Mouse (Mus musculus) left cerebral cortex, adult 18-20 months (tissue): ENCODE measurements at regions not wholly inside any gene's neighbourhood (a gene's known extent, or its start where the extent isn't known, plus 50 kb on each side); places are given as distances from the start of the nearest gene placed in this dataset.

Experiments used
- DNase-seq, 2 experiments: peaks; one replicate each; pipeline ENCODE4 v3.0.0; 2021 to 2022; ENCODE audit warnings: low spot score in 2 of 2, mixed read lengths in 1 of 2

GRCm38 (mm10) chr4:82092296-82093230, 613.0 kb downstream of the Nfib start:
- DNase-seq, result peak in 1 of 2 experiments; percentile 26

- DNase-seq, result no peak
These were observed 615.9 kb downstream of the Nfib start for GRCm38 (mm10) chr4:82089657-82090056.

DNA sequence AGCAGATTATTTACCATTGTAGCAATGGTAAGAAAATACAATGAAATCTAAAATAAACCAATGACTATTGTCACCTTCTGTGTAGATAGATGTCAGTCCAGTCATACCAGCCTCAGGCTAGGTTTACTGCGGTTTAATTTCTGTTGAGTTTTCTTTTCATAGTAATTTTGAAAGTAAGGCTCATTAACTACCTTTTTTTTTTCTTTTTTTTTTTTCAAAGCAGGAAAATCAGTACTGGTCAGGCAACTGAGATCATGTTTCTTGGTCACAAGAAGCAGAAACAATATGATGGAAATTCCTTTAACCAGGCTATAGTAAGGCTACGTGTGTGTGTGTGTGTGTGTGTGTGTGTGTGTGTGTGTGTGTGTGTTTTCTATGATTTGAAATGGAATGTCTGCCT, 622.0 kb downstream of the Nfib start:
- no peak for DNase-seq

GRCm38 (mm10) chr4:82068050-82068449, 625.4 kb upstream of the Mpdz start:
- no peak for DNase-seq

DNA sequence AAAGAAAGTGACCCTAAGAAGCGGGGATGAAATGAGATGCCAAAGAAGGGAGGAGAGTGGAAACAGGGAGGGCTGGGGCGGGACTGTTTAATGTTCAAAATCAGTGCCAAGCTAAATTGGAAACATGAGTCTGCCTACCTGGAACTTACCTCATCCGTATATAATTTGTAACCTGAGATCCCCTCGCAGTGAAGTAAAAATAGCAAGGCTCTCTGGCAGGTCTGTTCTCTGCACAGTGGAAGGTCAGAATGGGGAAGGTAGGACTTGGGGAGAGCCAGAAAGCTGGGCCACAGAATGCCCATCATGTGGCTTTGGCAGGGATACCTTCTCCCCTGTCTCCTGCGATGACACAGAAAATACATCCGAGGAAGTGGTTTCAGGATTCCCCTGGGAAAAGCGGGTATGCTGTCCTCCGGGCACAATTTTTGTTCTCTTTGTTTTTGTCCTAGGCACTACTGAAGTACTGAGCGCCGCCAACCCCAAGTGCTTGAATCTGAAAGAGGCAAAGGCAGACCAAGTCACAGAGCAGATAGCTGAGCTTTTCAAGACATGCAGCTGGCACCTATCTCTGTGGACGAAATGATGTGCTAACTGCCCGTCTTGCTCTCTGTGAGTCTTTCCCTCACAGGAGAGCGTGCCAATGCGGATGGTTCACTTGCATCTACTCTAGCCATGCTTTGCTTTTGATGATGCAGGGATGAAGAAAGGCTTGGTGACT, 623.2 kb upstream of the Mpdz start:
- DNase-seq, result no peak

DNA sequence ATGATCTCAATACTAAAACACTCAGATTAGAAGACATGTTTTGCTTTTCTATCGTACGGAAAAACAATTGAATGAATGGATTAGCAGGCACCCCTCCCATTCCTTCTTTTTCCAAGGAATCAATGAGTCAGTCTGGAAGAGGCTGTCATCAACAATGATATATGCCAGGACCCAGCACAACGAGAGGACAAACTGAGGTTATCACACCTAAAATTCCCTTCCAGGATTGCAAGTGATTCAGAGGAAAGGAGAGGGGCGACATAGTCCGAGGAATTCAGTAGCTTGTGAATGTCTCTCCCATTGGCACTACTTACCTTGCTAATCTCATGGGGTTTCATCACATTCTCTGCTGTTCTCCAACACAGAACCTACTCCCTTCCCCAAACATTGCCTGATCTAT, 620.1 kb upstream of the Mpdz start:
- no peak for DNase-seq

DNA sequence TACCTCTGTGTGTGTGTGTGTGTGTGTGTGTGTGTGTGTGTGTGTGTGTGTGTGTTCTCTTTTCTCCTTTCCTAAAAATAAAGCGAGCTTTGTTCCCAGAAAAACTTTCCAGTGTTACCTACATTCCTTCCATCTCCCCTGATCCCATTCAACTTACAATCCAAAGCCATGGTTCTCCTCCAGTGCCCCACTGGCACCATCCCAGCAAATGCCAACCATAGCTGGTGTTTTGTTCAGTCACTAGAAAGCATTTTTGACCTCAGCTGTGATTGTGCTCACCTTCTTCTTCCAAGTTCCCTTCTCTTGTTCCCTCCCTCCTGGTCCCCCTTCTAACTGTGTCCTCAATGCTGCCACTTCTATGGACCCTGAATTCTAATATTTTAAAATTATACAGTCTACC, 614.1 kb upstream of the Mpdz start:
- no peak for DNase-seq

- no peak for DNase-seq
These were observed 605.6 kb upstream of the Mpdz start for GRCm38 (mm10) chr4:82048171-82048570.

DNA sequence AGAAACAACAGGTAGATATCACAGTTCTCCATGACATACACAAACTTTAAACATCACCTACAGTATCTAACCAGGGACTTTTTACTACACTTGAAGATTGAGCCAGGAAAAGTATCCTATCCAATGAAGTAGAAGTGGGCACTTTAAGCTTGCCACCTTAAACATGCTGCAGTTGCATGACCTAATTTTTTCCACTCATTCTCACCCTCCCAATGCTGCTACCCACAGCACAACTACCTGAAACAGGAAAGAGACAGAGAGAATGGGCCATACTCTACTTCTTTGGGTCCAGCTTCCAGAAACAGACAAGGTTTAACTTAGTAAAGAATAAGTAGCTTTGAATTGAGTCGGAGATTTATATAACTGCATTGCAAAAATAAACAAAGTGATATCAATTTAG, 594.9 kb upstream of the Mpdz start:
- DNase-seq, result no peak

- DNase-seq, result no peak
These were observed 592.6 kb upstream of the Mpdz start for GRCm38 (mm10) chr4:82035074-82035703.

DNA sequence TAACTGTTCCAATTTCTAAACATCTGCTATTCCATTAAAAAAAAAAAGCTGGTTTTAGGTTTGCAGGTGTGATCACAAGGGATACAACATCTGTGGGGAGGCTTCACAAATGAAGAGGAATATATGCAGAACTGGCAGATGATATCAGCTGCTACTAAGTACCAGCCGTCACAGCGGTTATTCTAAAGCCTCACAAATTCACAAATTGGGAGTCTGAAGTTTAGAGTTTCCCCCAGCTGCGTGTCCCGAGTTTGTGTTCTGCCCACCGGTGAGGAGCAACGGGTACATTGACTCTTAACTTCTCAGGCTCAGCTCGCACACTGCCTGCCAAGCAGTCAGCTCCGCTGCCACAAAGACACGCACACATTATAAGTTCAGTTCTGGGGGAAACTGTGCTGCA, 586.6 kb upstream of the Mpdz start:
- DNase-seq, result peak in 1 of 2 experiments; percentile 13

DNA sequence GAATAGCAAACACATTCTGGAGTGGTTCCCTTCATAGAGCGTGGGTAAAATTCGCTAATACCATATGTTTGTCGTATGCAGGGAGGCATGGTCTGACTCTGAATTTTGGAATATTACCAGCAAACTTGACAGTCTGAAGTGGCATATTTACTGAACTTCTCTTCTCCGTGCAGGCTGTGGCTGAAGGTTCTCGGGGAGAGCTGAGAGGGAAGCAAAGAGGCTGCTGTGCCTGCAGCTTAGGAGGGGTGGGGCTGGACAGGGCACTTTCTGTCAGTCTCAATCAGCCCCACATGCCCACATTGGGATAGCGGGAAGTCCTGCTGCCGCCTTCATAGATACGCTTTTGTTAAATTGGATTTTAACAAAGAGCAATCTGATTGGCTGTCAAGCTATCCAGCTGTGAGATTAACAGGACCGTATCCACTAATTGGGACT, 584.8 kb upstream of the Mpdz start:
- no peak for DNase-seq

DNA sequence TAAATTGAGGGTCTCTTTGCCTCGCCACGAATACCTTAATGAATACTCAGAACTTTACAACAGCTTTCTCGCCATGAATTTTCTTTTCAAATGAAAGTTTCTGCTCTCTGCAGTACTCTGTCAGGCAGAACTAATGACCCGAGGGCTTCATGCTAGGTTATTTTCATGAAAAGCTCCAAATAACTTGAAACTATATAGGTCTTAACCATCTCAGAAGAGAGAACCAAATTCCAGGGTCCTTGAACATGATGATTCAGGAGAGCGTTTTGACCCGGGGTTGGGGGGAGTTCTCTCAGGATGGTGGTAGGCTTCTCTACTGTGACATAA, 558.8 kb upstream of the Mpdz start:
- no peak for DNase-seq

DNA sequence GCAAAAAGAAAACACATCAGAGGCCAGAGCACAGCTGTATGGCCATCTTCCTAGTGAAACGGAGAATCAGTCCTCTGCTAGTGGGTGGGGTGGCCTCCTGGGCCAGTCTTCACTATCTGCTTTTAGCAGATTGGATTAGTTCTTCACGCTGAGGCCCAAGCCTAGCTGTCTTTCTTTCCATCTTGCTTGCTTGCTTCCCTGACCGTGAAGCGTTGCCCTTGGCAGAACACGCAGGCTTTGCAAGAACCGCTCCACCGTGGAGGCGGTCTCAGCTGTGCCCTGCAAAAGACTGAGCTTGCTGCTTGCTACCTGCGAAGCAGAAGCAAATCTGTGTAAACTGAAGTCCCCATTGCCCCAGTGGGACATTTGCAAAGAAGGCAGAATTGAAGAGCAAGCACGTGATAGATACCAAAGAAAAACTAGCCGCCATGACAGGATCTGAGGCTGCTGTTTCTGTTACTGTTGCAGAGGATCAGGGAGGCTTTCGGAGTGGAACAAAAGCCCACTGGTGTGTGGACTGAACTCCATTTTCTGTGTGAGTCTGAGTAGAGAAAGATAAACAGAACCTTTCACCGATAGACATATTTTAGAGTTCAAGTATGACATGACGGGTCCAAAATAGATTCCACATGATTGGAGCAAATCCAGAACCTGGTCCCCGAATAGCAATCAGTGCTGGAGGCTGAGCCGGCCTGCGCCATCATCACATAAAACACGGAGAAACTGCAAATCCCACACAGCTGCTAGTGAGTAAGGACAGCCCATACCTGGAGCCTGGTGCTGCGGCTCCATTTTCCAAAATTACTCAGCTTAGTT, 558.2 kb upstream of the Mpdz start:
- DNase-seq, result no peak

GRCm38 (mm10) chr4:81999654-82000314, 557.2 kb upstream of the Mpdz start:
- DNase-seq, result peak; percentile 30 to 59

DNA sequence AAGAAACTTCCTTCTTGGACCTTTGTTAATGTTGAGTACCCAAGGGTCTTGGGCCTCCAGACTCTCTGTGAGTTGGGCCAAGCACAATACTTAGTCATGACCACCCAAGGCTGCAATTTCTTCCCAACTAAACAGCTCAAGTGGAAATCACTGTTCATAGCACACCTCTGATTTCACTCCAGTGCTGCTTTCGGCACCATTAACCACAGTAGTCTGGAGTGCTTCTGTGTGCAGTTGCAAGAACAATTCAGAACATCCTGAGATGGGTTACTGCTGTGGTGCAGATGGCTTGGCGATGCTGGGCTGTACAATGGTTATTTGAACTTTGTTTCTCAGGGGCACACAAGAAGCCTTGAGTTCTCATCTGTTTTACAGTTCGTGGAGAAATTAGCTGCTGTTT, 556.5 kb upstream of the Mpdz start:
- DNase-seq, result no peak

DNA sequence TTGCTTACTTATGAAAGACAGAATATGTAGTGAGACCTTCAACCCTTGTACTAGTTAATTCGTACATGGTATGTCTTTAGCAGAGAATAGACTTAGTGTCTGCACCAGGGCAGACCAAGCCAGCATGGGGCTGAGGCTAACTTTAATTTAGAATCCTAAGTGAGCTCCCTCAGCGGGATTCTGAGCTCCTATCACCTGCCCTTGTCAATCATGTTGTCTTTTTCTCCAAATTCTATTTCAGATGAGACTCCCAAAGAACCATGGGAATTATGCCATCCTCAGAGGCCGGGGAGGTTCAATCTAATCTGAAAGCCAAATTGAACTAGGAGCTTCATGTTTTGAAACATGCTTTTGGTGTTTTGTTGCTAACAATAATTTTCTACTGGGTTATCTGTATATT, 553.8 kb upstream of the Mpdz start:
- no peak for DNase-seq

- no peak for DNase-seq
These were observed 552.6 kb upstream of the Mpdz start for GRCm38 (mm10) chr4:81995243-81995642.

GRCm38 (mm10) chr4:81988796-81989195, 546.2 kb upstream of the Mpdz start:
- DNase-seq, result no peak

DNA sequence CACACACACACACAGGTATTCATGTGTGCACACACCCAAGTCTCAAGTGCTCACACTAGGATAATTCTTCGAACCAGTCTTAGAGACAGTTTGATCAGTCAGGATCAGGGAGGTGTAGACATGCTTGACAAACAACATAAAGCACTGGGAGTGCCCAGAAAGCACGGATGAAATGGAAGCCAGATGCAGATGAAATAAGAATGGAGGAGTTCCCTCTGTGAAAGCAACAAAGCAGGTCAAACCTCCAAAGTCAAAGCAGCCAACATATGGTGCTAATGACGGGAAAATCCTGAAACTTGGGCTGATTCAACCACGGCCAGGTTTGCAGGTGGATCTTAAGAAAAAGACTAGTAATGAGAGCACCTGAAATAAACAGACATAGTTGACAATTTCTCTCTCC, 544.0 kb upstream of the Mpdz start:
- DNase-seq, result no peak

DNA sequence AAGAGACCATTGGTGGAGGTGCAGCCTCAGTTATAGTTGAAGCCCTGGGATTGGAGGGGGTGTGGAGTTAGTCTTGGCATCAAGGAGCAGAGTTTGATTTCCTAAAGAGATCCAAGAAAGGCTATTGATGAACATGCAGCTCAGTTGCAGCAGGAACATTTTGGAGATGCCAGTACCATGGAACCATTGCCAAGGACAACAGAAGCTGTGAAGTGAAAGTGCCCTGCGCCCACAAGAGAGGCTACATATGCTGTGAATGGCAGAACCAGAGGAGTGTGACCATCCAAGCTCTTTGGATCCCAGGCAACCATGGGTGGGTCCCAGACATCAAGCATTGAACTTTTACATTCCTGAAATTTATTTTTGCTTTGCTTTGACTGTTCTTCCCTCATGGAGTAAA, 539.2 kb upstream of the Mpdz start:
- DNase-seq, result no peak
